Mouse (Mus musculus): Measurements from ENCODE around the gene Plppr4.

DNA sequence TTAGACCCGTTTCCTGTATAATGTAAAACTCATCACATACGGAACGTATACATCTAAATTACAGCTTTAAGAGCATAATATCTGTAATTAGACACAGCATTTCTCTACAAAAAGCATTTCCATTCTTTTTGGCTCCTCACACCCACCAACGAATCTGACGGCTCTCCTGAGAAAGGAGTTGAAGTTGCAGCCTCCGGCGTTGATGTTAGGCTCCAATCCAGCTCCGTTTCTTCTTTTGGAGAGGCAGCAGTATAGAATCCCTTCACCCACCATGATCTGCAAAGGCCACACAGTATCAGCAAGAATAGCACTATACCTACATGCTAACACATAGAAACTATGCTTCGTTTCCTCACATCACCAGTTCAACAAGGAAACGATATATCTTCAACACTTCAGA is 29.2 kb downstream of the Plppr4 start:
- no peak for TF ChIP-seq CTCF (IDR thresholded peaks at IDR 0.05; ENCODE audit: low read depth, low read length)
- TF ChIP-seq TAL1 (conservative IDR thresholded peaks at IDR 0.05; ENCODE audit: low read depth, low read length) = no peak
- TF ChIP-seq GATA1 (IDR thresholded peaks at IDR 0.05; ENCODE audit: borderline replicate concordance, low read length) = no peak
